Mouse (Mus musculus) midbrain, embryonic 15.5 days (tissue): ENCODE results near the gene Dhx29. TPM values are rescaled to one million over a fixed set of nuclear protein-coding genes. Genes with fewer than 3 reads are reported as not detected.
A peak's percentile ranks its signal among the peaks of the same experiment; 100 is the strongest.
"Not testable (repeated sequence)": the region's sequence is repeated elsewhere in the genome, so short reads cannot be mapped to it uniquely, and the experiment has no call there.

Experiments
- ATAC-seq: fragments of 200-750 bp; cut with Nextera tagmentation; replicated peaks from 2 replicates; pipeline ENCODE4 v1.8.0; 2017; ENCODE audit warnings: moderate TSS enrichment
- H3K27ac ChIP-seq: fragments of 300-500 bp; sonication (generic); 2 replicates; pipeline ENCODE4 v1.5.1; 2015; ENCODE audit warnings: mild to moderate bottlenecking, inconsistent platforms
- H3K27me3 ChIP-seq: fragments of 300-500 bp; sonication (generic); replicated peaks from 2 replicates; pipeline ENCODE4 v1.6.1; 2015; ENCODE audit warnings: inconsistent platforms
- H3K36me3 ChIP-seq: fragments of 300-500 bp; sonication (generic); replicated peaks from 2 replicates; pipeline ENCODE4 v1.6.1; 2015; ENCODE audit warnings: inconsistent platforms
- H3K4me1 ChIP-seq: fragments of 300-500 bp; sonication (generic); 2 replicates; pipeline ENCODE4 v1.6.1; 2015; ENCODE audit warnings: inconsistent platforms
- H3K4me2 ChIP-seq: fragments of 300-500 bp; sonication (generic); 2 replicates; pipeline ENCODE4 v1.6.1; 2015; ENCODE audit warnings: inconsistent platforms, mild to moderate bottlenecking, moderate library complexity
- H3K4me3 ChIP-seq: fragments of 300-500 bp; sonication (generic); 2 replicates; pipeline ENCODE4 v1.5.1; 2015; ENCODE audit warnings: mild to moderate bottlenecking, inconsistent platforms
- H3K9ac ChIP-seq: fragments of 300-500 bp; sonication (generic); 2 replicates; pipeline ENCODE4 v1.6.1; 2015; ENCODE audit warnings: mild to moderate bottlenecking, inconsistent platforms
- H3K9me3 ChIP-seq: fragments of 300-500 bp; sonication (generic); 2 replicates; pipeline ENCODE4 v1.6.1; 2016; ENCODE audit warnings: inconsistent platforms
- WGBS: fragments of 180-500 bp; shearing (Covaris S2); methylation state at CpG from one replicate; pipeline ENCODE4 v1.1.7; 2015; ENCODE audit warnings: mixed read lengths; 5-methylcytosine and 5-hydroxymethylcytosine counted together
- polyA plus RNA-seq: library from polyadenylated mRNA; unstranded; fragments of >200 nt; fragmentation: Nextera tagmentation; extraction: Ambion mirVana; gene quantifications from 2 replicates; pipeline ENCODE4 v1.2.1, GENCODE M21; 2015

Dhx29 gene
- polyA plus RNA-seq, 1 experiment from 2014 or later, result 35.8 TPM

DNA sequence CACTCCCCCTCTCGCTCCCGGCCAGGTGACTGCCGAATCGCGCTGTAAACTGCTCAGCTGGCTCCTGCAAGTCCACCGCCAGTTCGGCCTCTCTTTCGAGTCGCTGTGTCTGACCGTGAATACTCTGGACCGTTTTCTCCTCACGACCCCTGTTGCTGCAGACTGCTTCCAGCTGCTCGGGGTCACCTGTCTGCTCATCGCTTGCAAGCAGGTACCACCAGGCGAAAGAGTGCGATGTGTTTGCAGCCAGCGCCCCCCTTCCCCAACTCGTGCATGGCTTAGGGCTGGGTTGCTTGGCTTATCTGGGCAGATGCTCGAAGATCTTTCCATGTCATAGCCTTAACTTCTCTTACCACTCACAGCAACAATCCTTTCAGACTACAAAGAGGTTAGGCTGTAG, 61.6 kb downstream of the Dhx29 start:
- Histone ChIP-seq H3K4me1 (peaks cover 48% of the 10 kb centered on the region), H3K4me3 (peak overlapping the region; percentile 51), H3K4me2 (peak overlapping the region; percentile 95), H3K36me3 (no peaks in the 10 kb centered on the region), H3K27ac (no peak overlapping the region), H3K9ac (no peak overlapping the region), H3K27me3 (peaks cover 67% of the 10 kb centered on the region), H3K9me3 (no peaks in the 10 kb centered on the region)
- WGBS, result 2% methylated on average over 19 of the region's 19 CpGs
- ATAC-seq, result no peak

DNA sequence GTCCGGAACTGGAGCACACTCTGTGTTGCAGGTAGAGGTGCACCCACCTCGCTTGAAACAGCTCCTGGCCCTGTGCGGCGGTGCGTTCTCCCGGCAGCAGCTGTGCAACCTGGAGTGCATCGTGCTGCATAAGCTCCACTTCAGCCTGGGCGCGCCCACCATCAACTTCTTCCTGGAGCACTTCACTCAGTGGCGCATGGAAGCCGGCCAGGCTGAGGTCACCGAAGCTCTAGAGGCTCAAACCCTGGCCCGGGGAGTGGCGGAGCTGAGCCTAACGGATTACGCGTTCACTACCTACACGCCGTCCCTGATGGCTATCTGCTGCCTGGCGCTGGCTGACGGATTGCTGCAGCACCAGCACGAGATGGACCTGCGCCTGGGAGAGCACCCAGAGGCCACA, 62.3 kb downstream of the Dhx29 start:
- under 1% methylated on average over 23 of the region's 23 CpGs for WGBS
- peak overlapping the region; percentile 0; the same call in 1 of the 2 replicates for H3K4me3 ChIP-seq

DNA sequence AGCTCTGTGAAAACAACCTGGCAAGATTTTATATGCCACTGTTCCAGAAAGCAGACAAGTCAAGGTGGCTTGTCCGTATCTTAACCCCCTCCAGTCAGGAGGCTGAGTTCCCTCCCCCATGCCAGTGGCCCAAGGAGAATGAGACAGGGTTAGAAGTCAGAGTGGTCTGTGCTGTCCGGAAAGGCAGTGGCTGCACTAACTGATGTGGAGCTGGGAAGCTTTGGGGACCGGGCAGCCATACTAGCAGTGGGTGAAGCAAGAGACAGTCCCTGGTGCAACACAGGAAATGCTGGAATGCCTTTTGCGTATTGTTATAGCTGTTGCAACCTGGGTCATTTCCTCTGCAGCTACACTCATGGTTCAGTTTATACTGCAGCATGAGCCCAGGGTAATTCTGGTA, 63.1 kb downstream of the Dhx29 start:
- H3K27me3 ChIP-seq, result peaks cover 75% of the 10 kb centered on the region
- no peaks in the 10 kb centered on the region for H3K9me3 ChIP-seq
- no peak overlapping the region for H3K9ac ChIP-seq
- no peaks in the 10 kb centered on the region for H3K36me3 ChIP-seq
- 13% methylated on average over 4 of the region's 4 CpGs for WGBS
- H3K27ac ChIP-seq, result no peak overlapping the region
- no peak overlapping the region for H3K4me3 ChIP-seq
- ATAC-seq, result no peak
- peaks cover 55% of the 10 kb centered on the region for H3K4me1 ChIP-seq
- H3K4me2 ChIP-seq, result no peak overlapping the region

More for the DNA sequence above, 62.3 kb downstream of the Dhx29 start:
- H3K9ac ChIP-seq, result no peak overlapping the region
- H3K4me2 ChIP-seq, result peak overlapping the region; percentile 95
- H3K27me3 ChIP-seq, result peaks cover 69% of the 10 kb centered on the region
- peaks cover 55% of the 10 kb centered on the region for H3K4me1 ChIP-seq
- H3K9me3 ChIP-seq, result no peaks in the 10 kb centered on the region
- no peak for ATAC-seq
- no peaks in the 10 kb centered on the region for H3K36me3 ChIP-seq
- H3K27ac ChIP-seq, result no peak overlapping the region

DNA sequence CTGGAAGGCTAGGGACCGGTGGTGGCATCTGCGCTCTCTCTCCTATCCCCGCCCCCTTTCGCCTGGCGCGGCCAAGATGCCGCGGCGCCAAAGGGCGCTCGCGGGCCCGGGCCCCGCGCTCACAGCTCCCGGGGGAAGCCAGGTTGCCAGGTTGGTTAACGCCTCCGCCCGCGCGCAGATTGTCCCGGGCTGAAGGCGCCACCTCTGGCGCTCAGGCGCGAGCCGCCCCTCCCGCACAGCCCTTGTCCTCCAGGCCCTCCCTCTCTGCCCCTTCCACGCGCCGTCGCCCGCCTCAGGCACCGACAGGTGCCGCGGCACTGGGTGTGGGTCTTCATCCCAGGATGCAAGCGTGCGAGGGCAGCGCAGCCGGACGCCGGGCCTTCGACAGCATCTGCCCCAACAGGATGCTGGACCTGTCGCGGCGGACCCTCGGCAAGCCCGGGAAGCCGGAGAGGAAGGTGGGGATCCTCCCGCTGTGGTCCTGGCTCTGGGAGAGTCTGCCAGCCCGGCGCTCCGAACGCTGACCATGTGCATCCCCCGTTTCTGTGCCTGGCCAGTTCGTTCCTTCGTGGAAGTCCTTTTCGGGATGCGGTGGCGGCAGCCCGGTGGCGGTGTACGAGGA, 66.4 kb downstream of the Dhx29 start, which contains the start of gene Mcidas:
Gene Mcidas, plus strand, starts transcription at position 315 of the 622 bp plus-strand sequence.
- Histone ChIP-seq H3K9ac (peak within 1 kb of the TSS; percentile 32), H3K36me3 (no peaks in the 10 kb centered on the region), H3K27me3 (peaks cover 86% of the 10 kb centered on the region), H3K4me3 (peak within 1 kb of the TSS; percentile 46), H3K4me2 (peak within 1 kb of the TSS; percentile 88), H3K27ac (no peak within 1 kb of the TSS), H3K4me1 (peaks cover 32% of the 10 kb centered on the region), H3K9me3 (no peaks in the 10 kb centered on the region)
- WGBS, result under 1% methylated on average over 63 of the region's 63 CpGs
- peak; percentile 55 for ATAC-seq

DNA sequence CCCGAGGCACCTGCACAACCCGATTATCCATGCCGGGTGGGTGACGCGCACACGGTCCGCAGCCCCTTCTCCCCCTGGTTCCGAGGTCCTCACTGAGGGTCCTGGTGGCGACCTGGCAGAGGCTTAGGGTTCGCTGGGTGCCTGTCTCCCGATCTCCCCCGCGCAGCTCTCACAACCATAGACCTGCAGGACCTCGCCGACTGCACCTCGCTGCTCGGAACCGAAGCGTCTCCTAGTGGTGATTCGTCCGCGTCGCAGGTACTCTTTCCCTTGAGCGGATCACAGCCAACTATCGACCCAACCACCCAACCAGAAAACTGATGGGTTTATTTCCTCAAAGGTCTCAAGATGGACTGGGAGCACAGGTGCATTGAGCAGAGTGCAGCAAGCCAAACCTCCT, 66.9 kb downstream of the Dhx29 start:
- H3K27ac ChIP-seq, result no peak overlapping the region
- peak overlapping the region; percentile 88 for H3K4me2 ChIP-seq
- no peaks in the 10 kb centered on the region for H3K9me3 ChIP-seq
- H3K9ac ChIP-seq, result peak overlapping the region; percentile 32
- WGBS, result under 1% methylated on average over 25 of the region's 25 CpGs
- H3K4me1 ChIP-seq, result peaks cover 31% of the 10 kb centered on the region
- peak; percentile 77 for ATAC-seq
- peak overlapping the region; percentile 46 for H3K4me3 ChIP-seq
- peaks cover 85% of the 10 kb centered on the region for H3K27me3 ChIP-seq
- no peaks in the 10 kb centered on the region for H3K36me3 ChIP-seq

DNA sequence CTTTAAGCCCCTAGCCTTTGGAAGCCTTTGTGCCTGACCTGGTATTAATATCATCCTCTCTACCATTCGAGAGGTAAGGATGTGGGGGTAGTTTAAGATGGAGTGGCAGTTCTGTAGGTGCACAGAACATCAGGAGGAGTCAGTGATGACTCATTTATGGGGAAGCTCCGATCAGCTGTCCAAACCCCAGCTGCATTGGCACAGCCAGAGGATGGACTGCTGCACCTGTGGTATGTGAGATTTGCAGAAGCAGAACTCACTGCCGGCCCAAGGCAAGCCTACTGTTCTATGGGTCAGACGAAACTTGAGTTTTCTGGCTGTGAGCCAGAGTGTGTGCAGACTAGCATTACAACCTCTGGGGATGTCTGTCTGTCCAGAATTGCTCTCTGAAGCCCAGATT, 69.2 kb downstream of the Dhx29 start:
- H3K4me2 ChIP-seq, result no peak overlapping the region
- 45% methylated on average over 4 of the region's 4 CpGs for WGBS
- no peaks in the 10 kb centered on the region for H3K9me3 ChIP-seq
- H3K36me3 ChIP-seq, result no peaks in the 10 kb centered on the region
- H3K4me1 ChIP-seq, result peaks cover 27% of the 10 kb centered on the region
- H3K9ac ChIP-seq, result no peak overlapping the region
- no peak overlapping the region for H3K4me3 ChIP-seq
- peaks cover 79% of the 10 kb centered on the region for H3K27me3 ChIP-seq
- H3K27ac ChIP-seq, result no peak overlapping the region
- no peak for ATAC-seq

DNA sequence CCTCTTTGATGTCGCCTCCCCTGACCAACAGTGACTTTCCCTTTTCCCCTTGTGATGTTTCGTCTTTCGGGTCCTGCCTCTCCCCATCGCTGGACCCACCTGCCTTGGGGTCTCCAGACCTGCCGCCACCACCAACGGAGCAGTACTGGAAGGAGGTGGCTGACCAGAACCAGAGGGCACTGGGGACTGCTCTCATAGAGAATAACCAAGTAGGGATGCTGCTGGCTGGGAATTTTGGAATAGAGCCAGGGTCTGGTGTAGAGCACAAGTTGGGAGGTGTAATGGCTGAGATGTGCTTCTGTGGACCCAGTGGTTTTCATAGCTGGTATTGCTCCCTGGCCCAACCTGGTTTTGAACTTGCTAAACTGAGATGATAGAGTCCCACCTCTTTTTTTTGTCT, 70.1 kb downstream of the Dhx29 start:
- WGBS, result 64% methylated on average over 6 of the region's 6 CpGs
- no peak for ATAC-seq

DNA sequence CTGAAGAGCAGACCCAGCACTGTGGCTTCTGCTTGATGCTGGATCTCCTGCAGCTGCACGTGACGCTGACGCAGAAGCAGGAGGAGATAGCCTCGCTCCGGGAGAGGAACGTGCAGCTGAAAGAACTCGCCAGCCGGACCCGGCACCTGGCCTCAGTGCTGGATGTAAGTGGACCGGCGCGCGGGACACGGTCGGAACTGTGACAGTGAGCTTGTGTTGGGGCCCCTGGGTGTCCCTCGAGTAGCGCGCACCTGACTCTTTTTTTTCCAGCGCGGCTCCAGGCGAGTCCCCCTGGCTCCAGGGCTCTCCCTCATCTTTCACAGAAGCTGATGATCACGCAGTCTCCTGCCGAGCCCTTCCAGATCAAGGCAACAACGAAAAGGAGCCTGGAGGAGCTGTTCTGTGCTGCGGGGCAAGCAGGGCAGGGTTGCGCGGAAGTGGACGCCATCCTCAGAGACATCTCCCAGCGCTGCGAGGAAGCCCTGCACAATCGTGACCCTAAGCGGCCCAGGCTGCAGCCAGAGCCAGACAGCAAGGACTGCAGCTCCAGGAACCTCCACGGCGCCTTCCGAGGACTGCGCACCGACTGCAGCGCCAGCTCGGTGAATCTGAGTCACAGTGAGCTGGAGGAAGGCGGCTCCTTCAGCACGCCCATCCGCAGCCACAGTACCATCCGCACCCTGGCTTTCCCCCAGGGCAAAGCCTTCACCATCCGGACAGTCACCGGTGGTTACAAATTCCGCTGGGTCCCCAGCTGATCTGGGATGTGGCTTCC, 71.4 kb downstream of the Dhx29 start:
- WGBS, result under 1% methylated on average over 46 of the region's 46 CpGs
- peak; percentile 71 for ATAC-seq
- H3K4me1 ChIP-seq, result peaks cover 22% of the 10 kb centered on the region
- H3K27ac ChIP-seq, result 0 out of 2 replicates have a peak overlapping the region, but pooled peaks have one; percentile 6
- H3K9me3 ChIP-seq, result no peaks in the 10 kb centered on the region
- H3K9ac ChIP-seq, result peak overlapping the region; percentile 56
- peak overlapping the region; percentile 50 for H3K4me3 ChIP-seq
- H3K4me2 ChIP-seq, result peak overlapping the region; percentile 99
- H3K36me3 ChIP-seq, result no peaks in the 10 kb centered on the region
- H3K27me3 ChIP-seq, result peaks cover 69% of the 10 kb centered on the region

More for the DNA sequence above, 70.1 kb downstream of the Dhx29 start:
- H3K9me3 ChIP-seq, result no peaks in the 10 kb centered on the region
- H3K4me3 ChIP-seq, result no peak overlapping the region
- peaks cover 77% of the 10 kb centered on the region for H3K27me3 ChIP-seq
- no peak overlapping the region for H3K9ac ChIP-seq
- no peak overlapping the region for H3K27ac ChIP-seq
- H3K36me3 ChIP-seq, result no peaks in the 10 kb centered on the region
- no peak overlapping the region for H3K4me2 ChIP-seq
- H3K4me1 ChIP-seq, result peaks cover 27% of the 10 kb centered on the region

DNA sequence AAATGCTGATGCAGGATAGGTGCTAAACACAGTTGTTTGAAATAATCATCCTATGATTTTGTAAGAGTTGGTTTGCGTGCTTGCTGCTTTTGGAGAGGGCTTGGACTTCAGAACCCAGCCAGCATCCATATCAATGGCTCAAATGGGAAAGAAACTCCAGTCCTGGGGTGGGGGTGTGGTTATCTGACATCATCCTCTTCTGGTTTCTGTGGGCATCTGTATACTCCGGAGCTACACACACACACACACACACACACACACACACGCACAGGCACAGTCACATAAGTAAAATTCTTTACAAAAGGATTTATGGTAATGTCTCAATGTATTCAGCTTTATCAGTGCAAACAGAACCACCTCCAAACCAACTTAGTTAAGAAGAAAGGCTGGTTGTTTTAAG, 72.8 kb downstream of the Dhx29 start:
- no peak for ATAC-seq
- Histone ChIP-seq H3K27me3 (peaks cover 54% of the 10 kb centered on the region), H3K4me2 (no peak overlapping the region), H3K9me3 (no peaks in the 10 kb centered on the region), H3K36me3 (no peaks in the 10 kb centered on the region), H3K4me3 (no peak overlapping the region), H3K4me1 (peaks cover 13% of the 10 kb centered on the region), H3K9ac (no peak overlapping the region), H3K27ac (no peak overlapping the region)
- WGBS, result 76% methylated on average over 3 of the region's 3 CpGs

DNA sequence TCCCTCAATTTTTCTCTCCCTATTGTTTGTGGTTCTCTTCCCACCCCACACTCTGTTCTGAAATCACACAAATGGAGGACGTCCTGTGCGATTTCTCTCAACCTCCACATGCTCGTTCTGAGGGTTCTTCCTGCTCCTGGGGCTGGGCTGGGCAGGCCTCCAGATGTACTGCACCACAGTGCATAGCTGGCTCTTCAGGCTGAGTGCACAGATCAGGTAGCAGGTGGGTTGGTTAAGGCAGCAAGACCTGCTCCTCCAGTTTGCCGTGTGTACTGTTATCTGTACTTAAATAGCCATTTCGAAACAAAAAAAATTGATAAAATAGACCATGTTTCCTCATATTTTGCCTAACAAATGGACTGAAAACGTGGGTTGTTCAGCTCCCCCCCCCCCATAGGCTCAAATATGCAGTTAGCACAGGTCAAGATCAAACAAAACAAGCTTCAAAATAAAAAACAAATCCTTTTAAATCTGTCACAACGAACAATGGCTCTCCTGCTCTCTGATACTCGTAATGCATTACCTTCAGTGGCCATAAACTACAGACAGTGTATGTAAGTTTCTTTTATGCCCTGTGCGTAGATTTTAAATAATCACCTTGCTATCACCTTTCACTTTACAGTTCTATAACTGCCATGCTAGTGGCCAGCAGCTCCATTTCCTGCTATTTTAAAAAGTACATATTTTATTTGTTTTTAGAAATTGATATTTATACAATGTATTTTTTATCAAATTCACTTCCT, 73.5 kb downstream of the Dhx29 start:
- H3K4me3 ChIP-seq, result no peak overlapping the region
- H3K9me3 ChIP-seq, result no peaks in the 10 kb centered on the region
- no peaks in the 10 kb centered on the region for H3K36me3 ChIP-seq
- 74% methylated on average over 9 of the region's 9 CpGs for WGBS
- H3K27me3 ChIP-seq, result peaks cover 49% of the 10 kb centered on the region
- ATAC-seq, result no peak
- H3K4me2 ChIP-seq, result no peak overlapping the region
- H3K27ac ChIP-seq, result no peak overlapping the region
- peaks cover 13% of the 10 kb centered on the region for H3K4me1 ChIP-seq
- H3K9ac ChIP-seq, result no peak overlapping the region

DNA sequence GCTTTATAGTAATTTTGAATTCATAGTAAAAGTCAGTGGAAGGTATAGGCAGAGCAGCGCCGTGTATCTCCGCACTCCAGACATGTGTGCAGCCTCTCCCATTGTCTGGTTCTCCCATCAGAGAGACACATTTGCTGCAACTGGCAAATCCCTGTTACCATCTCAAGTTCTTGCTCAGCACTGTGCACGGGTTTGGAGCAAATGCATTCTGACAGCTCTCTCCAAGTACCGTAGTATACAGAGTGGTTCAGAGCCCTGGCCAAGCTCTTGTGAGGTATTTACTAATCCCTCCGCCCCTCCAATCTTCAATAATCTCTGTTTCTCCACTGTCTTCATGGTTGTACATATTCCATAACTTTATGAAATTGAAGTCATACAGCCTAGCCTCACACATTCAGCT, 85.4 kb downstream of the Dhx29 start:
- no peak overlapping the region for H3K9ac ChIP-seq
- WGBS, result 77% methylated on average over 6 of the region's 6 CpGs
- no peaks in the 10 kb centered on the region for H3K36me3 ChIP-seq
- H3K27ac ChIP-seq, result no peak overlapping the region
- no peaks in the 10 kb centered on the region for H3K27me3 ChIP-seq
- H3K4me2 ChIP-seq, result no peak overlapping the region
- no peak for ATAC-seq
- H3K9me3 ChIP-seq, result no peaks in the 10 kb centered on the region
- no peak overlapping the region for H3K4me3 ChIP-seq
- no peaks in the 10 kb centered on the region for H3K4me1 ChIP-seq

DNA sequence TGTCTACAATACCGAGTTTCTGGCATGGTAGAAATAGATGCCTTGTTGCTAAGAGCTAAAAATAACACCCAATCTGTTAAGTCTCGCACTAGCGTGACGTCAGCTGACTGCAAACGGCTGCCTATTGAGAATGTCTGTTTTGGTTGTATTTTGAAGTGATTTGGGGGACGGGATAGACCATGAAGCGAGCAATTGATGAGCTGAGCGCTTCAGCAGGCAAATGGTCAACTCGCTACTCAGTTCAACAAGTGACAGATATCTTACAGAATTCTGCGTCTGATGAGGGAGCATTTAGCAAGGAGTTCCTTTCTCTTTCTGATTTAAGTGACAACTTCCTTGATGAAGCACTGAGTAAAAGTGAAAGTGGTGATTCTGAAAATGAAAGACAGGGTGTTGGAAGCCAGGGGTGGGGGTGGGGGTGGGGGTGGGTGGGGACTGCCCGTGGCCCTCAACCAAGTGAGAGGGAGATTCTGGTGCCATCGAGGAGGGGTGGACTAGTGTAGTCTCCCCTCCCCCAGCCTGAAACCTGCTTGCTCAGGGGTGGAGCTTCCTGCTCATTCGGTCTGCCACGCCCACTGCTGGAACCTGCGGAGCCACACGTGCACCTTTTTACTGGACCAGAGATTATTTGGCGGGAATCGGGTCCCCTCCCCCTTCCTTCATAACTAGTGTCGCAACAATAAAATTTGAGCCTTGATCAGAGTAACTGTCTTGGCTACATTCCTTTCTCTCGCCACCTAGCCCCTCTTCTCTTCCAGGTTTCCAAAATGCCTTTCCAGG, 86.1 kb downstream of the Dhx29 start:
- H3K27me3 ChIP-seq, H3K36me3 ChIP-seq, H3K9ac ChIP-seq, H3K4me1 ChIP-seq, H3K4me2 ChIP-seq, H3K9me3 ChIP-seq, ATAC-seq, H3K4me3 ChIP-seq, H3K27ac ChIP-seq: not testable (repeated sequence)
- WGBS, result 61% methylated on average over 20 of the region's 20 CpGs
